Mouse (Mus musculus): ENCODE measurements around the gene Esam.

Esam gene

DNA sequence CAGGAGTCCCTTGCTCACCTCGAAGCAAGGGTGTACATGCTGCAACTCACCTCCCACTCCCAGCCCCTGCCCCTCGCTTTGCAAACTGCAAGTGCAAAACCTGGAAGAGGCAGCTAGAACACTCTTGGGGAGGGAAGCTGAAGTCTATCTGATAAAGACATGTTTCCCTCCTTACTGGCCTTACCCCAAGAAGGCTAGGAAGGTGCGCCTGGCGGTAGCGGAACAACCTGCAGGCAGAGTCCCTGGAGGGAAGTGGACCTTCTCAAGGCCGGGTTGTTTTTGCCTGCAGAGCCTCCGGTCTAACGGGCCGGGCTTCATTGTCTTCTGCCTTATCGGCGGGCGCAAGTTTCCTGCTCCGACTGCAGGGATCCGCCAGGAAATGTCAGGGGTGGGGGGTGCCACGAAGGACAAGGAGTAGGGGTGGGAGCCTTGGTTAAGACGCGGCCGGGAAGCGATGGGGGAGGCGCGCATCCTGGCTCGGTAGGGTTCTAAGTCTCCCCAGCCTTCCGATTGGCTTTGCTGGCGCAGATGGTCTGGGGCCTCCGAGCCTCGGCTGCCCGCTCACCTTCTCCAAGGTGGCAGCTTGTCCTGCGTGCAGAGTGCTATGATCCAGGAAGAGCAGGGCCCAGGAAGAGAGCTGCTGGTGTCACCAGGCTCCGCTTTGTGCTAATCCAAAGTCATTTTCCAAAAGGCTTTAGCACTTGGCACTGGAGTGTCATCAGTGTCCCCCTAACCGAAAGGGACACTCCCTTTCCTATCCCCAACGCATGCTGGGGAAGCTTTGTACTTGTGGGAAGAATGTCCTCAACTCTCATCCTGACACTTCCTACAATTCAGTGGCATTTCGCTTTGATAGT, 2.4 kb downstream of the Esam start:
- DNase-seq (ENCODE audit: low spot score in 2 of 2), result no peak

DNA sequence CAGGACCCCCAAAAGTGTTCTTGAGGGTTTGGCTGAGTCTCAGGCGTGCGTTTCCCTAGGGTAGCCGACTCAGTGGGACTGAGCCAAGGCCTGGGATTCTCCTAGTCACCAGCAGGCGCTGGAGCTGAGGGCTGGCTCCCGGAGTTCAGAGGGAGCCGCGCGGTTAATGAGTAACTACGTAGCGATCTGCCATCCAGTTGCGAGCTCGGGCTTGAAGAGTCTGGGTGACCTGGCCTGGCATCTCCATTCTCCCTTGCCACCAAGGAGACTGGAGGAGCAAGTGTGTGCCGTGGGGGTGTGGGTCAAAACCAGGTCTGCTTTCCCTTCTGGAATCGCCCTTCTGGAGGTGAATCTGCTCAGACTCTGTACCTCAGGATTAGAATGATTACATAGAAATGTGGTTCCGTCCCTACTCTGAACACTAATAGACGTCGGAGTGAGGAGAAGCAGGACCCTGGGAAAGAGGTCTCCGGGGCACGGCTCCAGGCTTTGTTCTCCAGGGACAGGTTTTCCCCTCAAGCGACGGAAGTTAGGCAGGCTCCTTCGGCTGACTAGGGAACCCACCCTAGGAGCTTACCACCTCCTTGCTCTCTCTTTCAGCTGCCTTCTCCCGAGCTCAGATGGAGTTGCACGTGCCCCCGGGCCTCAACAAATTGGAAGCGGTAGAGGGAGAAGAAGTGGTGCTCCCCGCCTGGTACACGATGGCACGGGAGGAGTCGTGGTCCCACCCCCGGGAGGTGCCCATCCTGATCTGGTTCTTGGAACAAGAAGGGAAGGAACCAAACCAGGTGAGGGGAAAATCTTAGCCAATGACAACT, 3.2 kb downstream of the Esam start:
- no peak for DNase-seq (ENCODE audit: low spot score in 2 of 2)

DNA sequence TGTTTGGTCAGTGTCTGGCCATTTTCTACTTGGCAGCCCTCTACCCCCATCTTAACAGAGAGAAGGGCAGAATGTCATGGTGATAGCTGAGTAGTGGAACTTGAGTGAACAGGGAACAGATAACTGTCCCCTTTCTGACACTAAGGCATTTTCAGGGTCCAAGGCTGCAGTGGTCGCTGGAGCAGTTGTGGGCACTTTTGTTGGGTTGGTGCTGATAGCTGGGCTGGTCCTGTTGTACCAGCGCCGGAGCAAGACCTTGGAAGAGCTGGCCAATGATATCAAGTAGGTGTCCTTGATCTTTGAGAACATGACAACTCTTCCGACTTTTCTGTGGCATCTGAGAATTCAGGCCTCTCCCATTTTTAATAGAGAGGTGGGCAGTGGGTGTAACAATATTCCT, 9.0 kb downstream of the Esam start:
- no peak for DNase-seq (ENCODE audit: low spot score in 2 of 2)

DNA sequence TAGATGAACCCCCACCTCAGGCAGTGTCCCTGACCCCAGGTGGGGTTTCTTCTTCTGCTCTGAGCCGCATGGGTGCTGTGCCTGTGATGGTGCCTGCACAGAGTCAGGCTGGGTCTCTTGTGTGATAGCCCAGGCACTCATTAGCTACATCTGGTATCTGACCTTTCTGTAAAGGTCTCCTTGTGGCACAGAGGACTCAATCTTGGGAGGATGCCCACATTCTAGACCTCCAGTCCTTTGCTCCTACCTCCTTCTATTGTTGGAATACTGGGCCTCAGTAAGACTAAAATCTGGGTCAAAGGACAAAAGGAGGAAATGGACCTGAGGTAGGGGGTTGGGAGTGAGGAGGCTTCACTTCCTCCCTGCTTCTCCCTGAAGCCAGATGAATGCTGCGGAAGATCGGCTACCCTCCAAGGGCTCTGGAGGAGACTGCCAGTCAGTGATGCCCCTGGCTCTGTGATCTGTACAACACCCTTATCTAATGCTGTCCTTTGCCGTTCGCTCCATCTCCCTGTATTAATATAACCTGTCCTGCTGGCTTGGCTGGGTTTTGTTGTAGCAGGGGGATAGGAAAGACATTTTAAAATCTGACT, 9.9 kb downstream of the Esam start:
- no peak for DNase-seq (ENCODE audit: low spot score in 2 of 2)

DNA sequence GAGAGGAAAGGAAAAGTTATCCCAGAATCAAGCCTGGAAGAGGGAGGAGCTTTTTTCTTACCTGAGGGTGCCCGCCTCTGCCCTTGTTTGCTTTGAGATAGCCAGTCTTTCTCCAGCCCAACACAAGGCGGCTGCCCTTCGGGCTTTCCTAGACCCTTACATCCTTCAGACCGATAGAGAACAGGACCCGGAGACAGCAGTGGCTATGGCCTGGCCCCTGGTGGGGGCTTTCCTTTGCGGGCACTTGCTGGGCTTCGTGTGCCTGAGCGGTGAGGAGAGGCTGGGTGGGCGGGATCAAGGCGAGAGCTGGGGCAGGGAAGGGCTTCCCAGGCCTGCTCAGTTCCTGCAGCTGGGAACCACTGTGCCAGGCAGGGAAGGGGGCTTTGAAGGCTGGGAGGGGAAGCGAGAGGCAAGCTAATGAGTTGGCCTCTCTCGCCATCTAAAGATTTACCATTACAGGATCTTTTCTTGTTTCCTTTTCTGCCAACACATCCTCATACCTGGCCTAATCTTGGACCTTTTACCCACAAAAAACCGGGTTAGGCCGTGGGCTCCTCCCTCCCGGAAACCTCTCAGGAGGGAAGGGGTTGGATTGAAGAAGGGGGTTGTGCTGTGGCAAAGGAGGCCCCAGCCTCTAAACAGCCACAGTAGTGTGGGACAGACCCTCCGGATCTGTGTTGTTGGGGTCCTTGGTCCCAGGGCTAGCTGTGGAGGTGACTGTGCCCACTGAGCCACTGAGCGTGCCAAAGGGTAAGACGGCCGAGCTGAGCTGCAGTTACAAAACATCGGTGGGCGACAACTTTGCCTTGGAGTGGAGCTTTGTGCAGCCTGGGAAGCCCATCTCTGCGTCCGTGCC, 11.5 kb downstream of the Esam start, which contains the start of gene Vsig2:
Gene Vsig2 (plus strand): TSS at position 86 of the 856 bp plus-strand sequence.
- DNase-seq (ENCODE audit: low spot score in 2 of 2), result no peak

DNA sequence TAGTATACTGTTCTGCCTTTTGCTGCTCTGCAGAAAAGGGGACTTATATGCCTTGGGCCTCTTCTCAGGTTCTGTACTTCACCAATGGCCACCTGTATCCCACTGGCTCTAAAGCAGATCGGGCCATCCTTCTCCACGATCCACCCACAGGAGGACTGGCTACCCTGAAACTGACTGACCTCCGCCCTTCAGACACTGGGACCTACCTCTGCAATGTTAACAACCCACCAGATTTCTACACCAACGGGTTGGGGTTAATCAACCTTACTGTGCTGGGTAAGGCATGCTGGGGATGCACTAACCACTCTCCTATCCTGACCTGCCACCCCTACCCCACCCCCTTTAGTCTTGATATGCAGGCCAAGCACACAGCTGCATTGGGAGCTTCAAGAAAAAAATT, 12.3 kb downstream of the Esam start:
- DNase-seq (ENCODE audit: low spot score in 2 of 2), result no peak

DNA sequence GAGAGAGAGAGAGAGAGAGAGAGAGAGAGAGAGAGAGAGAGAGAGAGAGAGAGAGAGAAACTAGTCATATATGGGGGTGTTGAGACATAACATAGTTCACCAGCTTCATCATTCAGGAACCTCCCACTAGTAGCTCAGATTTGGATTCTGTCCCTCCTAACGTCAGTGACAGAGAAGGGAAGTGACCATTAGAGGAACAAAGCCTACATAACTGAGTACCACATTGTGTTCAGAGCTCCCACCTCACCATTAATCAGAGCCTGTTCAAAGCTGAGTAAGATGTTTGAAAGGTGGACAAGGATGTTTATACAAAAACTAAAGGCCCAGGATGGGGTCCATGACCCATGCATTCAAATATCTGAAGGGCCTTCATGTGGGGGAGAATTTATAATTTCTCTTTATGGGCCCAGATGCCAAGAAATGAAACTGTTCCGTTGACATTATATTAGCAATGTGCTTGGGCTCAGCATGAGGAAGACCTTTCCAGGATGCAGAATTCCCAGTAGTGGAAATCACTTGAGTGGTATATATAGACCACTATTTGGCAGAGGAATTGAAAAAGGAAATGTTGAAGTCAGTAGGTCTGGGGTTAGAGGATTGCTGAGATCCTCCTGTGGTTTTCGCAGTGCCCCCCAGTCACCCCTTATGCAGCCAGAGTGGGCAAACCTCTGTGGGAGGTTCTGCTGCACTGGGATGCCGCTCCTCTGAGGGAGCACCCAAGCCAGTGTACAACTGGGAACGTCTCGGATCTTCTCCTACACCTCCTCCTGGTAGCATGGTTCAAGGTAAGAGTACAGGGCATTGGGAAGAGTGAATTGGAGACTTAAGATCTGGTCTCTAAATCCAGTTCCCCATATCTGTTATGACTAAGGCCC, 13.1 kb downstream of the Esam start:
- no peak for DNase-seq (ENCODE audit: low spot score in 2 of 2)

DNA sequence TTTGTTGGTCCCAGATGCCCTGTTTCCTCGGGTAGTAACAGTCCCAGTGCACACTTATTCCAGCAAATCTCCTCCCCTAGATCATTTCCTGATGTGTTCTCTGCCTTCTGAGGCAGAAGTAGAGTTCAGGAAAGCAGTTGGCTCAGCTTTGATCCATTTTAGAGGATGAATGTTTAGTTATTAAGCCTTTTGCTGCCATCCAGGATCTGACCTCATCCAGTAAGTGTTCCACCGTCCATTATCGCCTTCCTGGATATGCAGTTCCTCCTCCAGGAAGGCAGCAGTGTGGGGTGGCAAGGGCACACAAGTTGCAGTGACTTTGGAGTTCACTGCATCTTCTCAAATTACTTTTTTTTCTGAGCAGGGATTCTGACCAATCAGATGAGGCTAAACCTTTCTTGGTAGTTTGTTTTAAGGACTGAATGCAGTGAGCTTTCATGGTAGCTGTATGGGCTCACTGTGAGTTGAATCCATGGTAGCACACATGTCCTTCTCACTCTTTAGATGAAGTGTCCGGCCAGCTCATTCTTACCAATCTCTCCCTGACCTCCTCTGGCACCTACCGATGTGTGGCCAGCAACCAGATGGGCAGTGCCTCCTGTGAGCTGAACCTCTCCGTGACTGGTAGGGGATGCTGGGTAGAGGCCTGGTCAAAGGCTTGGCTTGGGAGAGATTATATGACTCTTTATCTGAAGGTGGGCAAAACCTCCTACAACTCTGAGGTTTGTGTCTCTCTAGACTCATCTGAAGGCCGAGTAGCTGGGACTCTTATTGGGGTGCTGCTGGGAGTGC, 14.2 kb downstream of the Esam start:
- DNase-seq (ENCODE audit: low spot score in 2 of 2), result no peak

DNA sequence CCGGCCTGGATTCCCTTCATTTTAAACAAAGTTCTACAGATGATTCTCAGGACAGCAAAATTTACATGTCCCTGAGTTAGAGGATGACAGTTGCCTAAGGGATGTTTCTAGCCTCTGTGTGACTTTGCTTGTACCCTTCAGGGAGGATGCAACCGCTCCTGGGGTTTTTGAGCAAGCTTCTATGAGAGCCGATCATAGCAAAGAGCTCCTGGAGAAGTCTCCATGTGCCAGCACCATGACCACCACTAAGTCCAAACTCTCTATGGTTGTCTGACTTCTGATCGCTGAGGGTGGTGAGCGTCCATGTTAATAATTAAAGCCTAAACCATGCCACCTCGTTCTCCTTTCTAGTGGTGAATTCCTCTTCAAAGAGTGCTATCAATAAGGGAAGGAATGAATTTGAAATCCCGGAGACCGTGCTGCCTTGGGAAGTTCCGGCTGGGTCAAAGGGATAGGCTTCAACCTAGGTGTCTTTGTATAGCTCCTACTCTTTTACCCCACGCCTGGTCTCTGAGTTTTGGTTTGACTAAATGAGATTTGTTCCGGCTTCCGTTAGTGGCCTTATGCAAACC, 16.1 kb downstream of the Esam start:
- DNase-seq (ENCODE audit: low spot score in 2 of 2), result no peak

DNA sequence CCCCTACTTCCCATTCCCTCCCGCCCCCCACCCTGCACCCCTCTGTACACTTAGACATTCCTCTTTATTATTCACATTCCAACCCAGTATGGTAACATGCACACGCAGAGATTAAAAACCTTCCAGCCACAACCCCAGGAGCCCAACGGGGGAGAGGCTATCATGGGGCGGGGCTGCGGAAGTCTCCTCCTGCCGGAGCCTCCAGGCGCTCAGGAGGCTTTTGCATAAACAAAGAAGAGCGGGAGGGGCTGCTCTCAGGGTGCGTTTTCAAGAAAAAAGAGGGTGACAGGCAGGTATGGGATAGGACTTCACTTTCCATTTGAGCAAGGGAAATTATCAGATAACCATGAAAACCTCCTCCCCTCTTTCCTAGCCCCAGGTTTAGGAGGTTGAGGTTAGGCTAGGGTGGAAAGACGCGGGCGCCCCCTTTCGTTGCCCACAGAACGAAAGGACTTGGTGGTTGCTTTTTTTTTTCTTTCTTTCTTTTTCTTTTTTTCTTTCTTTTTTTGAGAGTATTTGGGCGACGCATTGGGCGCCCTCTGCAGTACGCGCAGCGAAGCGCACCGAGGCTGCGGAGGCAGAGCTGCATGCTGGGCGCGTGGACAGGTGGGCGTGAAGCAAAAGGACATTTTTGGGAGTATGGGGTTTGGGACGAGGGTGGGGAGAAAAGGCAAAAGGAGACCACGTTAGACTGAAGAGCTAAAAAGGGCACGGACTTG, 16.7 kb downstream of the Esam start:
- peak in 1 of 2 experiments; percentile 72 for DNase-seq (ENCODE audit: low spot score in 2 of 2)

DNA sequence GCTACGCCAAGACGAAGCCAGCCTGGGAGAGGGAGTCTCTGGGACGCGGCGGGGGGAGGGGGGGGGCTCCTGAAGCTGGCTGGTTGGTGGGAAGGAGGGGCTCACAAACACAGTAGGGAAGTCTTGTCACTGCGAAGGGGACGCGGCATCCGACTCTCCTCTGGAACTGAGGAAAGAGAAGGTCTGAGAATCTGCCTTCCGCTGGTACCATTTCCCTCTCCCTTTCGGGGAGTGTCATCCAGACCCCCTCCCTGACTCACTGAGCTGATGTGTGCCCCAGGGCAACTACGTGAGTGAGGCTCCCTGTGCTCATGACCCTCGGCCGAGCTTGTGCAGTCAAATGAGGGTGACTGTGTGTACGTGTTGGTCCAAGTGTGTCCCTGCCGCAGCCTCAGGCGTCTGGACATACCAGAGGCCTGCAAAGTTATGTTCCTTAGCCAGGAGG, 17.3 kb downstream of the Esam start:
- DNase-seq (ENCODE audit: low spot score in 2 of 2), result no peak

DNA sequence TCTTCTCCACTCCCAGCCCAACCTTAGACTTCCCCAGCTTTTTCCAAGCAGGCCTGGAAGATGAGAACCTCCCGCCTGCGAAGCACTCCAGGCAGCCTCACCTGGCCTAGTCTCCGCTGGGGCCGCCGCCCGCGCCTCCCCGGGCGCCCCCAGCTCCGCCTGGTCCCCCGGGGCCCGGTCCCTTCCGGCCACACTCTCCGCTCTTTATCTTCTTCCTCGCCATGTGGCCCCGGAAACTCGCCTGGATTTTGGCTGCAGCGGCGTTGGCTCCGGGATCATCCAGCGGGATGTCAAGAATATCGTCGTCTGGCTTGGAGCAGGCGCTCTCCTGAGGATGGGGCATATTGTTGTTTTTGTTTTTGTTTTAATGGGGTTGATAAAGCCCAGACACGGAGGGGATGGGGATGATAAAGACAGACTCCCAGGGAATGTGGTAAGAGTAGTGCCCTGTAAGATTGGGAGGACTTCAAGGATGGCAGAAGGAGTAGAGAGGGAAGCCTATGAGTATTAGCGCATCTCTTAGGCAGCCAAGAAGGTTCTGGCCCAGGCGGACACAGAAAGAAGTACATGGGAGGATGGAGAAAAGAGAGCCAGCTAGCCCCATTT, 18.1 kb downstream of the Esam start:
- no peak for DNase-seq (ENCODE audit: low spot score in 2 of 2)

DNA sequence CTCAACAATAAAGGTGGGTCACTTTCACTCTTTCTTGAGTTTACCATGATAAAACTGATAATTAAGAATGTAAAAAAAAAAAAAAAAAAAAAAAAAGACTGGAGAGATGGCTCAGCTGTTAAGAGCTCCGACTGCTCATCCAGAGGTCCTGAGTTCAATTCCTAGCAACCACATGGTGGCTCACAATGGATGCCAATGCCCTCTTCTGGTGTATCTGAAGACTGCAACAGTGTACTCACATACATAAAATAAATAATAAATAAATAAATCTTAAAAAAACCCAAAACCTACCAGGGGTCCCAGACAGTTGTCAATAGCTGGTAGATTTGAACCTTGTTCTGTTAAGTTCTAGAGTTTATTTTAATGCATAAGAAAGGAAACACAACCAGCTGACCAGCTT, 19.0 kb downstream of the Esam start:
- DNase-seq (ENCODE audit: low spot score in 2 of 2), result no peak

DNA sequence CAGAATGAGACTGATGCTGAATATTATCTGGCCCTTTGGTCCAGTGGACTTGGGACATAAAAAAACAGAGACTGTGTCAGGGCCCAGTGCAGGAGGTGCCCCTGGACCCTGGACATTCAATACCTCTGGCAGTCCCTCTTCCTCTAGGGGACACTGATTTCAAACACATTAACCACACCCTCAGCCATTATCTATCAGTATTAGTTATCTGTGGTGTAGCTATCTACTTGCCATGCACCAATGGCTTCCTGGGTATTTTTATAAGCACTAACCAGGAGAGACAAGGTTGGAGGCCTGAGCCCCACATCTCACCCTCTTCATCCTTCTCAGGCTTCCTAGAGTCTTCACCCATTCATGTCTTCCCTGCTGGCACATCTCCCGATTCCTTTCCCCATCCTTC, 22.6 kb downstream of the Esam start:
- no peak for DNase-seq (ENCODE audit: low spot score in 2 of 2)

DNA sequence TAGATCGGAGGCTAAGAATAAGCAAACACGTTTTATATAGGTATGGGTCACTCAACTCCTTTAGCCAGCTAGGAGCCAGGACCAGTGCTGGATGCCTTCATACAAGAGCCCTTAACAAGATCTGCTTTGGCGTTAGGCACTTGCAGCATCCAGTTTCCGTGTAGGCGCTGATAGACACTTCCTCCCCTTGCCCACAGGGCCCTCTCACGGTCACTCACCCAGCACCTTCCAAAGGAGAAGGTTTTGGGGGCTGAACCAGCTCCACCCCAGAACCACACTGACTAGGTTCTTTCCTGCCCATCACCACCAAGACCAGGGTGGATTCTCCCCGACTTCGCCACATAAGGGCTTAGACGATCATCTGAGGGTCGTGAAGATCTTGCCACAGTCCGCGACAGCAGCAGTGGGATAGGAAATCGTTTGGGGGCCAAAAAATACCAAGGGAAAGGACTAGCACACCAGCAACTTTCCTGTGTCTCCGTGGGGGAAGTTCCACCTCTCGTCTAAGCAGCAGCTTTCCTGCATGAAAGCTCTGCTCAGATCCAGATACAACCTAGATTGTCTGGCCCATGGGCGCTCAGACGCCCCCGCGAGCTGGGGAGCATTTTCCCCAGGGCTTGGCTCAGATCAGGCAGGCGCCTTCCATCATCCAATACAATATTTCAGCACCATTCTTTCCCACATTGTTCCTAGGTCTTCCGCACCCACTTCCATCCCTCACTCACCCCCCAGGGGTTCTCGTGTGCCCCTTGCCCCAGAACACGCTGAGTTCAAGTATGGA, 24.1 kb downstream of the Esam start:
- DNase-seq (ENCODE audit: low spot score in 2 of 2), result no peak

DNA sequence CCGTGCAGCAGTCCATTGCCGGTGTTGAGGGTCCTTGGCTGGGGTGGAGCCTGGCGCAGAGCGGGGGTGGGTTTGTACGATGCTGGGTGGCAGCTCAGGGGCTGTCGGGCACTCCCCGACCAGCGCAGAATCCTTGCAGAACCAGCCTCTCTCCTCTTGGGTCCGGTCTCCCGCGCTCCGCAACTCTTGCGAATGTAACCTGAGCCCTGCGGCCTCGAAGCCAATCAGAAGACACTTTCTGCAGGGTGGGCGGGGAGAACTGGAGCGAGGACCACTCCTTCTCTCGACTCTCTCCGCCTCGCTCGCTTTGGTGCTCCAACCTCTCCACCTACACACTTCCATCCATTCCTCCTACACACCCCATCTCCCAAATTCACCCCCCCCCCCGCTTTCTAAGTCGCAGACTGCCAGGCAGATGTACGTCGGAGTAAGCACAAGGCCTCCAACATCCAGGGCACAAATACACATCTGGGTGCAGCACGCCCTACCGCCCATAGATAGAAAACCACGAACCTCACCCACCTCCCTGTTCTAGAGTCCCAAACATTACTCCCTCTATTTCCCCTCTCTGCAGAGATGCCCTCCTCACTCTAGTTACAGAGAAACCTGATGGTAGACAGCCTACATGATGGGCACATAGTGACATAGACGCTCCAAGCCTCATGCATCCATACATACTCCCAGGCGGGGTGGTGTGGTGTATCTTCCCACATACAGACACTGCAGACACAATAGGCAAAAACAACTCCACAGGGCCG, 24.8 kb downstream of the Esam start, which contains the start of gene Nrgn:
Gene Nrgn (minus strand): TSS at position 369 of the 758 bp plus-strand sequence.
- DNase-seq (ENCODE audit: low spot score in 2 of 2), result peak; percentile 47 to 68

DNA sequence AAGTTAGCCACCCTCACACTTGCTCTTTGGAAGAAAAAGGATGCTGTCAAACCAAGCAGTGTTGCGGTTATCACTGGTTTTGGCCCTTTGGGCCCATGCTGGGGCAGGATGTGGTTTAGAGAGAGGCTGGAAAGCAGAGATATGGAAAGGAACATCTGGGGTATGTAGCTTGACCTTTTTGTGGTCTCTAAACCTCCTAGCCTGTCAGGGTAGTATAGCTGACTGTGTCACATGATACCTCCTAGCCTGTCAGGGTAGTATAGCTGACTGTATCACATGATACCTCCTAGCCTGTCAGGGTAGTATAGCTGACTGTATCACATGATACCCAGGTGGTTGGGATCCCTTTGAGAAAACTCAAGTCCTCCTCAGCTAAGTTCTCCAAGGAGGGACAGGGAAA, 26.4 kb downstream of the Esam start:
- DNase-seq (ENCODE audit: low spot score in 2 of 2), result no peak
